In the genomic region with DNA sequence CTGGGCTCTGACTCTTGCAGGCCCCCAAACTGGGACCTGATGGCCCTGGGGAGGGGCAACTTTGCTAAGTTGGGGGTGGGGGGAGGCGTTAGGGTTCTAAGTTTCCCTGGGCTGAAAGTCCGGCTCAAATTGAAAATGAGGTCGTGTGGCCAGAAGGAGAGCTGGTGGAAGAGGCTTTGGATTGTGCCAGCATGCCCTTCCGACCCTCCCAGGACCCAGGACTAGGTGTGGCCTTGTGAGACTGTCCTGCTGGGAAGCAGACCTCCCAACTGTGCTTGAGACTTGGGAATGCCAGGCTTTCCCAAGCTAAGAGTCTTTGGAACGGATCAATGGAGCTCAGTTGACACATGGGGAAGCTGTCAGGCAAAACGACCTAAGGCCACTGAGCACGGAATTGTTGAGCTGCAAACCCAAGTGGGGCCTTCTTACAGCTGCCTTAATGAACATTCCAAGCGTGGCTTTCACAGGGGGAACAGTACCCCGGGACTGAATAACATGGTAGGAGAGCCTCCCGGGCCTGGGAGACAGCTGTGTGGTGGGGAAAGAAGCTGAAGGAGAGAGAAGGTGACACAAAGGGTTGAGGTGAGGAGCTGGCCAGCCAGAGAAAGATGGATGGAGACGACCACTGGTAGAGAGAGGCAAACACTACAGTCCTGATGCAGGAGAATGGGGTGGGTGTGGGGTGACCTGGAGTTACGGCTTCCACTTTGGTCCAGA, we compare ENCODE assay signal across 9 mouse cellular contexts. TPM values are rescaled to one million over a fixed set of nuclear protein-coding genes. Genes with fewer than 3 reads are reported as not detected.
DNase-seq lines count a peak whose midpoint lies in the region; ATAC-seq and TF ChIP-seq lines count a peak whose summit lies in the region.
"Had no signal": no experiment of that assay in that cellular context is flagged by ENCODE, and none has a peak within 500 bp of the region (broad histone marks: within the 10 kb centered on the region; RNA-seq: fewer than 3 reads in every experiment).

No protein-coding gene starts in this region.

- H3K36me3 ChIP-seq in embryonic facial prominence, embryonic 12.5 days = peaks cover 22% of the 10 kb centered on the region
- peaks cover 24% of the 10 kb centered on the region for H3K36me3 ChIP-seq in intestine, embryonic 14.5 days (ENCODE audit: control insufficient read depth, insufficient read depth, low read length)
- H3K36me3 ChIP-seq in liver, postnatal 0 days (replicated peaks; ENCODE audit: insufficient read depth, low read length) = peaks cover 6% of the 10 kb centered on the region; the same call in 1 of the 2 replicates

- intact Hi-C loops in left cerebral cortex, postnatal 10 days (cut with DNase I) = no loop called here

- ATAC-seq in embryonic facial prominence, embryonic 12.5 days (ENCODE audit: insufficient number of reproducible peaks, insufficient read depth, low FRiP score, low TSS enrichment) = no peak
- 0 out of 2 replicates have a peak, but pooled peaks have one; percentile 7 for ATAC-seq in intestine, embryonic 14.5 days (replicated peaks; ENCODE audit: low FRiP score, low TSS enrichment, low read depth)
- no peak for ATAC-seq in liver, postnatal 0 days
- no peak for ATAC-seq in inflammation-experienced regulatory T-cells, adult 6 months

- no peak for TF ChIP-seq CTCF in liver, postnatal 0 days (IDR thresholded peaks at IDR 0.05; ENCODE audit: low read depth)

- H3K9ac ChIP-seq in embryonic facial prominence, embryonic 12.5 days = no peak overlapping the region
- no peak overlapping the region for H3K9ac ChIP-seq in intestine, embryonic 14.5 days (ENCODE audit: low read length)
- no peak overlapping the region for H3K9ac ChIP-seq in liver, postnatal 0 days (replicated peaks)

- no peaks in the 10 kb centered on the region for H3K9me3 ChIP-seq in embryonic facial prominence, embryonic 12.5 days
- no peaks in the 10 kb centered on the region for H3K9me3 ChIP-seq in intestine, embryonic 14.5 days (ENCODE audit: control insufficient read depth, low read length)
- no peaks in the 10 kb centered on the region for H3K9me3 ChIP-seq in liver, postnatal 0 days (ENCODE audit: low read length)

- peak overlapping the region; percentile 12; the same call in 1 of the 2 replicates for H3K27ac ChIP-seq in embryonic facial prominence, embryonic 12.5 days
- peak overlapping the region; percentile 76; the same call in 1 of the 2 replicates for H3K27ac ChIP-seq in intestine, embryonic 14.5 days (ENCODE audit: low read depth)
- no peak overlapping the region for H3K27ac ChIP-seq in liver, postnatal 0 days (ENCODE audit: low read depth)
- H3K27ac ChIP-seq: macrophage had no signal

- H3K4me3 ChIP-seq in embryonic facial prominence, embryonic 12.5 days = peak overlapping the region; percentile 48
- peak overlapping the region; percentile 49 for H3K4me3 ChIP-seq in intestine, embryonic 14.5 days (ENCODE audit: low read depth, low read length)
- H3K4me3 ChIP-seq in liver, postnatal 0 days (ENCODE audit: low read depth, low read length) = no peak overlapping the region

- peak overlapping the region; percentile 94 for H3K4me2 ChIP-seq in embryonic facial prominence, embryonic 12.5 days (replicated peaks)
- H3K4me2 ChIP-seq in intestine, embryonic 14.5 days (ENCODE audit: low read length) = peak overlapping the region; percentile 99
- peak overlapping the region; percentile 76 for H3K4me2 ChIP-seq in liver, postnatal 0 days (ENCODE audit: low read depth, low read length)

- peak; percentile 55 for DNase-seq in Muller cell, postnatal 12 days (ENCODE audit: inconsistent ontology term)
- DNase-seq in intestine, embryonic 14.5 days (ENCODE audit: low spot score) = no peak
- DNase-seq in liver, postnatal 0 days = no peak
- DNase-seq in embryo, embryonic 10.5 days (ENCODE audit: low spot score) = no peak
- no peak for DNase-seq in spleen, postnatal 14 days (ENCODE audit: low spot score in 2 of 2)
- DNase-seq in left cerebral cortex, postnatal 10 days (ENCODE audit: extremely low spot score in 1 of 2, low spot score in 2 of 2) = no peak

- WGBS in embryonic facial prominence, embryonic 12.5 days = 40% methylated on average over 12 of the region's 12 CpGs
- WGBS in intestine, embryonic 14.5 days = 41% methylated on average over 12 of the region's 12 CpGs
- 52% methylated on average over 12 of the region's 12 CpGs for WGBS in liver, postnatal 0 days (ENCODE audit: insufficient replicate concordance)

- H3K27me3 ChIP-seq in embryonic facial prominence, embryonic 12.5 days = peaks cover 9% of the 10 kb centered on the region; the same call in 1 of the 2 replicates
- H3K27me3 ChIP-seq in intestine, embryonic 14.5 days (replicated peaks; ENCODE audit: control insufficient read depth, insufficient read depth, low read length) = no peaks in the 10 kb centered on the region
- no peaks in the 10 kb centered on the region for H3K27me3 ChIP-seq in liver, postnatal 0 days (ENCODE audit: insufficient read depth, low read length)

- H3K4me1 ChIP-seq in embryonic facial prominence, embryonic 12.5 days = peaks cover 28% of the 10 kb centered on the region
- H3K4me1 ChIP-seq in intestine, embryonic 14.5 days (replicated peaks; ENCODE audit: control insufficient read depth, insufficient read depth, low read length) = peaks cover 40% of the 10 kb centered on the region
- H3K4me1 ChIP-seq in liver, postnatal 0 days (ENCODE audit: insufficient read depth) = peaks cover 40% of the 10 kb centered on the region

- no peak for TF ChIP-seq EP300 in liver, postnatal 0 days (IDR thresholded peaks at IDR 0.05; ENCODE audit: low read depth)

RNA-seq across cellular contexts. Expression of a gene that starts 11.7 kb away (rescaled TPM):
- 1.8 and 1.9 TPM in 2 replicates for polyA plus RNA-seq in embryonic facial prominence, embryonic 12.5 days (2016; fragmentation: Nextera tagmentation; extraction: Ambion mirVana)
- polyA plus RNA-seq in intestine, embryonic 14.5 days (2014; fragmentation: Nextera tagmentation; extraction: Ambion mirVana) = 6.4 and 8.9 TPM in 2 replicates
- 0.94 and 1.1 TPM in 2 replicates for polyA plus RNA-seq in liver, postnatal 0 days (2015; fragmentation: Nextera tagmentation; extraction: Ambion mirVana)
- polyA plus RNA-seq in inflammation-experienced regulatory T-cells, adult 6 months (2017; shearing (Covaris generic)) = 1 to 10 TPM in 2 of 3 experiments, under 1 TPM in 1; 0.84 to 5.5 (median 1.5) TPM
- total RNA-seq in left cerebral cortex, postnatal 10 days (2021) = 1 to 10 TPM; 1.3 to 3.1 TPM

RNA-seq across cellular contexts. Expression of a gene that starts 29.9 kb away (rescaled TPM):
- 13.3 and 15.4 TPM in 2 replicates for polyA plus RNA-seq in embryonic facial prominence, embryonic 12.5 days (2016; fragmentation: Nextera tagmentation; extraction: Ambion mirVana)
- 17.0 and 20.7 TPM in 2 replicates for polyA plus RNA-seq in intestine, embryonic 14.5 days (2014; fragmentation: Nextera tagmentation; extraction: Ambion mirVana)
- polyA plus RNA-seq in liver, postnatal 0 days (2015; fragmentation: Nextera tagmentation; extraction: Ambion mirVana) = 18.5 and 18.8 TPM in 2 replicates
- polyA plus RNA-seq in inflammation-experienced regulatory T-cells, adult 6 months (2017; shearing (Covaris generic)) = 10 to 100 TPM; 12.5 to 18.4 (median 15.1) TPM
- 10 to 100 TPM; 21.9 to 22.3 TPM for total RNA-seq in left cerebral cortex, postnatal 10 days (2021)

RNA-seq across cellular contexts. Expression of a gene that starts 45.2 kb away (rescaled TPM):
- 61.7 and 63.1 TPM in 2 replicates for polyA plus RNA-seq in embryonic facial prominence, embryonic 12.5 days (2016; fragmentation: Nextera tagmentation; extraction: Ambion mirVana)
- 53.0 and 56.6 TPM in 2 replicates for polyA plus RNA-seq in intestine, embryonic 14.5 days (2014; fragmentation: Nextera tagmentation; extraction: Ambion mirVana)
- 6.6 and 8.4 TPM in 2 replicates for polyA plus RNA-seq in liver, postnatal 0 days (2015; fragmentation: Nextera tagmentation; extraction: Ambion mirVana)
- polyA plus RNA-seq in inflammation-experienced regulatory T-cells, adult 6 months (2017; shearing (Covaris generic)) = 10 to 100 TPM in 1 of 3 experiments, 1 to 10 TPM in 2; 8.2 to 12.8 (median 9.2) TPM
- 10 to 100 TPM; 51.2 to 54.0 TPM for total RNA-seq in left cerebral cortex, postnatal 10 days (2021)
